Mouse (Mus musculus): ENCODE measurements at regions not wholly inside any gene's neighbourhood (a gene's known extent, or its start where the extent isn't known, plus 50 kb on each side); places are given as distances from the start of the nearest gene placed in this dataset.
A peak's percentile ranks its signal among the peaks of the same experiment; 100 is the strongest.

GRCm38 (mm10) chr8:26680891-26681381 lies 296.2 kb upstream of the Zfp703 start:
- no peak for DNase-seq (ENCODE audit: low read depth, low spot score)

- DNase-seq (ENCODE audit: low read depth, low spot score): no peak
These were observed 290.0 kb upstream of the Zfp703 start for GRCm38 (mm10) chr8:26687146-26687545.

GRCm38 (mm10) chr8:26688035-26688434 lies 289.1 kb upstream of the Zfp703 start:
- DNase-seq (ENCODE audit: low read depth, low spot score): no peak

- no peak for DNase-seq (ENCODE audit: low read depth, low spot score)
These were observed 288.2 kb upstream of the Zfp703 start for GRCm38 (mm10) chr8:26688745-26689478.

GRCm38 (mm10) chr8:26689479-26690177 lies 287.5 kb upstream of the Zfp703 start:
- DNase-seq (ENCODE audit: low read depth, low spot score): no peak

- DNase-seq (ENCODE audit: low read depth, low spot score): no peak
These were observed 286.9 kb upstream of the Zfp703 start for GRCm38 (mm10) chr8:26690178-26690735.

GRCm38 (mm10) chr8:26697579-26698084 lies 279.5 kb upstream of the Zfp703 start:
- peak; percentile 52 for DNase-seq (ENCODE audit: low read depth, low spot score)

GRCm38 (mm10) chr8:26698580-26698979 lies 278.5 kb upstream of the Zfp703 start:
- DNase-seq (ENCODE audit: low read depth, low spot score): peak; percentile 65

- DNase-seq (ENCODE audit: low read depth, low spot score): no peak
These were observed 270.9 kb upstream of the Zfp703 start for GRCm38 (mm10) chr8:26706048-26706767.

GRCm38 (mm10) chr8:26706768-26707156 lies 270.4 kb upstream of the Zfp703 start:
- DNase-seq (ENCODE audit: low read depth, low spot score): no peak

- DNase-seq (ENCODE audit: low read depth, low spot score): no peak
These were observed 263.3 kb upstream of the Zfp703 start for GRCm38 (mm10) chr8:26713836-26714235.

- no peak for DNase-seq (ENCODE audit: low read depth, low spot score)
These were observed 262.4 kb upstream of the Zfp703 start for GRCm38 (mm10) chr8:26714714-26715113.

- no peak for DNase-seq (ENCODE audit: low read depth, low spot score)
These were observed 258.4 kb upstream of the Zfp703 start for GRCm38 (mm10) chr8:26718409-26719355.

GRCm38 (mm10) chr8:26722766-26723165 lies 254.4 kb upstream of the Zfp703 start:
- DNase-seq (ENCODE audit: low read depth, low spot score): no peak

- DNase-seq (ENCODE audit: low read depth, low spot score): no peak
These were observed 252.5 kb upstream of the Zfp703 start for GRCm38 (mm10) chr8:26724628-26725027.

- no peak for DNase-seq (ENCODE audit: low read depth, low spot score)
These were observed 251.6 kb upstream of the Zfp703 start for GRCm38 (mm10) chr8:26725521-26725920.

GRCm38 (mm10) chr8:26729351-26729750 lies 247.8 kb upstream of the Zfp703 start:
- DNase-seq (ENCODE audit: low read depth, low spot score): no peak

GRCm38 (mm10) chr8:26731111-26731510 lies 246.0 kb upstream of the Zfp703 start:
- DNase-seq (ENCODE audit: low read depth, low spot score): no peak

GRCm38 (mm10) chr8:26744424-26744823 lies 232.7 kb upstream of the Zfp703 start:
- DNase-seq (ENCODE audit: low read depth, low spot score): no peak

GRCm38 (mm10) chr8:26746811-26747210 lies 230.3 kb upstream of the Zfp703 start:
- DNase-seq (ENCODE audit: low read depth, low spot score): no peak

Measured in A20 (cell line).